Mouse (Mus musculus) C2C12 (cell line): ENCODE data around the gene Atxn10. TPM values are rescaled to one million over a fixed set of nuclear protein-coding genes. Genes with fewer than 3 reads are reported as not detected.

Experiments
- H3K27me3 ChIP-seq: one replicate; pipeline ENCODE4 v1.6.1; 2011; ENCODE audit not compliant: control insufficient read depth, insufficient read depth, insufficient read length
- H3K36me3 ChIP-seq: one replicate; pipeline ENCODE4 v1.6.1; 2011; ENCODE audit not compliant: control insufficient read depth, insufficient read depth
- H3K4me3 ChIP-seq: one replicate; pipeline ENCODE4 v1.5.1; 2011; ENCODE audit warnings: mild to moderate bottlenecking, control low read depth; ENCODE audit not compliant: poor library complexity, insufficient read depth, severe bottlenecking
- H3K79me2 ChIP-seq: one replicate; pipeline ENCODE4 v1.6.1; 2011; ENCODE audit not compliant: control insufficient read depth, insufficient read depth
- H3K79me3 ChIP-seq: one replicate; pipeline ENCODE4 v1.6.1; 2011; ENCODE audit warnings: low read depth, control low read depth
- H3ac ChIP-seq: one replicate; pipeline ENCODE3; 2011; ENCODE audit warnings: low read depth; ENCODE audit not compliant: control insufficient read depth, insufficient read length
- CEBPB ChIP-seq: IDR thresholded peaks from one replicate; pipeline ENCODE4 v1.6.1; 2011; ENCODE audit warnings: low read depth, mild to moderate bottlenecking, control low read depth, moderate library complexity
- CTCF ChIP-seq: IDR thresholded peaks from one replicate; pipeline ENCODE4 v1.5.1; 2011; ENCODE audit not compliant: control insufficient read depth, insufficient read depth, insufficient read length
- FOSL1 ChIP-seq: IDR thresholded peaks from one replicate; pipeline ENCODE4 v1.8.0; 2011; ENCODE audit warnings: mild to moderate bottlenecking, low read length; ENCODE audit not compliant: poor library complexity, insufficient read depth, severe bottlenecking
- MAX ChIP-seq: IDR thresholded peaks from one replicate; pipeline ENCODE4 v1.6.1; 2011; ENCODE audit warnings: mild to moderate bottlenecking, control low read depth
- MYOD1 ChIP-seq: IDR thresholded peaks from one replicate; pipeline ENCODE4 v1.6.1; 2011; ENCODE audit warnings: low read depth; ENCODE audit not compliant: control insufficient read depth, insufficient read length
- MYOG ChIP-seq: IDR thresholded peaks from one replicate; pipeline ENCODE4 v1.6.1; 2011; ENCODE audit not compliant: control insufficient read depth, insufficient read length; ENCODE audit errors: extremely low read depth
- USF1 ChIP-seq: IDR thresholded peaks from one replicate; pipeline ENCODE4 v1.6.1; 2011; ENCODE audit warnings: low read depth, mild to moderate bottlenecking, control low read depth, moderate library complexity
- long read RNA-seq, 2 experiments: library from polyadenylated mRNA; unstranded; transcript quantifications; one replicate each; pipeline ENCODE4 v2.0.0; 2019 to 2020
- polyA plus RNA-seq: library from polyadenylated mRNA; unstranded; fragments of >200 nt; fragmentation: generic; extraction: Trizol; gene quantifications from one replicate; pipeline ENCODE4 v1.2.1, GENCODE M21; 2012; ENCODE audit warnings: missing spikeins

Gene Atxn10
- polyA plus RNA-seq, result 149 TPM
- long read RNA-seq, experiment 1, transcript Atxn10-201 (12 exons, 1,937 nt), result major isoform, 192 of 212 reads
- long read RNA-seq, experiment 1, partial matches to known transcripts, result 16 of 212 reads
- long read RNA-seq, experiment 1, other reads (novel, unspliced or antisense), result 4 of 212 reads
- long read RNA-seq, experiment 2, transcript Atxn10-201 (12 exons, 1,937 nt), result major isoform, 1,021 of 1,047 reads
- long read RNA-seq, experiment 2, partial matches to known transcripts, result 10 of 1,047 reads
- long read RNA-seq, experiment 2, other reads (novel, unspliced or antisense), result 16 of 1,047 reads

- Histone ChIP-seq H3K79me2 (peaks cover 46% of the 10 kb centered on the region), H3K27me3 (no peaks in the 10 kb centered on the region), H3K36me3 (no peaks in the 10 kb centered on the region), H3K79me3 (peaks cover 41% of the 10 kb centered on the region), H3ac (peak within 1 kb of the TSS; percentile 83), H3K4me3 (peak within 1 kb of the TSS; percentile 93)
- no peak for TF ChIP-seq FOSL1
- no peak for TF ChIP-seq USF1
- TF ChIP-seq CTCF, result no peak
- no peak for TF ChIP-seq MAX
- no peak for TF ChIP-seq CEBPB
- no peak for TF ChIP-seq MYOD1
- no peak for TF ChIP-seq MYOG
Measured at GRCm38 (mm10) chr15:85335671-85336300, at the start of gene Atxn10. Gene Atxn10, plus strand, starts transcription at chr15:85336245.

DNA sequence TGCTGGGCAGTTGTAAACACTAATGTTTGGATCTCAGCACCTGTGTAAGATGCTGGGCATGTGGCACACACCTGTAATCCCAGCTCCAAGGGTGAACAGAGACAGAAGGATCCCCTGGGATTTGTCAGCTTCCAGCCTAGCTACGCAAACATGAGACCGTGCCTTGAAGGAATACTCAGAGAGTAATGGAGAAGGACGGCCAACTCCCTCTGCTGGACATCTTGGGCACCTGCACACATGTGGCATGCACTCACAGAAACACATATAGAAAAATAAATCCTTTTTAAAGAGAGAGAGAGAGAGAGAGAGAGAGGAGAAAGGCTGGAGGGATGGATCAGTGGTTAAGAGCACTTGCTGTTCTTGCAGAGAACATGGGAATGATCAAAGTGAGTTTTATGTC, 41.4 kb upstream of the Atxn10 start:
- no peaks in the 10 kb centered on the region for H3K79me3 ChIP-seq
- H3K27me3 ChIP-seq, result peaks cover 16% of the 10 kb centered on the region
- no peak overlapping the region for H3ac ChIP-seq
- no peaks in the 10 kb centered on the region for H3K36me3 ChIP-seq
- no peaks in the 10 kb centered on the region for H3K79me2 ChIP-seq
- TF ChIP-seq FOSL1, result no peak
- no peak for TF ChIP-seq MYOG
- no peak for TF ChIP-seq CEBPB
- TF ChIP-seq USF1, result no peak
- TF ChIP-seq MYOD1, result no peak
- no peak for TF ChIP-seq CTCF
- TF ChIP-seq MAX, result no peak
- no peak overlapping the region for H3K4me3 ChIP-seq

GRCm38 (mm10) chr15:85295544-85295943, 40.5 kb upstream of the Atxn10 start:
- Histone ChIP-seq H3K79me2 (no peaks in the 10 kb centered on the region), H3K79me3 (no peaks in the 10 kb centered on the region), H3K4me3 (no peak overlapping the region), H3ac (no peak overlapping the region), H3K27me3 (peaks cover 16% of the 10 kb centered on the region), H3K36me3 (no peaks in the 10 kb centered on the region)
- TF ChIP-seq CEBPB (no peak), MYOG (no peak), MYOD1 (no peak), CTCF (no peak), MAX (no peak), FOSL1 (no peak), USF1 (no peak)

DNA sequence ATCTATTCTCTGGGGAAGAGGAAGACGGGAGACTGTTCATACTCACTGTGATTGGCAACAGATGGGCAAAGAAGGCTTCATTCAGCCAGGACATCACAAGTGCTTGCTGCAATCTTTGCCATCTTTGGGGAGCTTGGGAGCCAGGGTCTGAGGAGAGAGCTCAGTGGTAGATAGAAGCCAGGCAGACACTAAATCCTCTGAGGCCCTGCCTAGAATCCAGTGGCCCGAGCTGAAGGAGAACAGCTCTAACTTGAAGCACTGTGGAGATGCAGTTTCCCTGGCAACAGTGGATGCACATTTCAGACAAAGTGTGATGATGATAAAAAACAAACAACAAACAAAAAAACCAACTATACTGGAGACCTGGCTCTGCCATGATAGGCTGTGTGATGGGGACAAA, 40.1 kb upstream of the Atxn10 start:
- no peak overlapping the region for H3ac ChIP-seq
- H3K4me3 ChIP-seq, result no peak overlapping the region
- H3K79me2 ChIP-seq, result no peaks in the 10 kb centered on the region
- H3K27me3 ChIP-seq, result peaks cover 16% of the 10 kb centered on the region
- no peaks in the 10 kb centered on the region for H3K79me3 ChIP-seq
- no peak for TF ChIP-seq MYOD1
- no peak for TF ChIP-seq CEBPB
- TF ChIP-seq MAX, result no peak
- TF ChIP-seq MYOG, result no peak
- no peaks in the 10 kb centered on the region for H3K36me3 ChIP-seq

DNA sequence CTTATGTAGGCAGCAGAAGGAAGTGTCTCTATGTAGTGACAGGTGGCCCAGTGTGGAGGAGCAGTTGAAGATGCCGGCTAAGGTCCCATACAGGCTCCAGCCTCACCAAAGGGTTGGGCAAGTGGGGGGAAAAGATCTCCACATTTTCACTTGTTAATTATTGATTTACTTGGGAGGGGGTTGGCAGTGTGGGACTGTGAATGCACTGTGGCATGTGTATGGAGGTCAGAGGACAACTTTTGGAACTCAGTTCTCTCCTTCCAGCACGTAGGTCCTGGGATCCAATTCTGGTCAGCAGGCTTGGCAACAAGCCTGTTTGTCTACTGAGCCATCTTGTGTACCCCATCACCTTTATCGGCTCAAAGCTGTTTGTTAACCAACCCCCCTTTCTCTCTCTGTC, 39.5 kb upstream of the Atxn10 start:
- Histone ChIP-seq H3ac (no peak overlapping the region), H3K4me3 (no peak overlapping the region), H3K79me2 (no peaks in the 10 kb centered on the region), H3K36me3 (no peaks in the 10 kb centered on the region), H3K79me3 (no peaks in the 10 kb centered on the region), H3K27me3 (peaks cover 16% of the 10 kb centered on the region)
- no peak for TF ChIP-seq USF1
